Mouse (Mus musculus): ENCODE measurements around the gene Ephb2. TPM values are rescaled to one million over a fixed set of nuclear protein-coding genes. Genes with fewer than 3 reads are reported as not detected.

Ephb2 gene
- polyA plus RNA-seq, 1 experiment from 2014 or later: 0.07 TPM

DNA sequence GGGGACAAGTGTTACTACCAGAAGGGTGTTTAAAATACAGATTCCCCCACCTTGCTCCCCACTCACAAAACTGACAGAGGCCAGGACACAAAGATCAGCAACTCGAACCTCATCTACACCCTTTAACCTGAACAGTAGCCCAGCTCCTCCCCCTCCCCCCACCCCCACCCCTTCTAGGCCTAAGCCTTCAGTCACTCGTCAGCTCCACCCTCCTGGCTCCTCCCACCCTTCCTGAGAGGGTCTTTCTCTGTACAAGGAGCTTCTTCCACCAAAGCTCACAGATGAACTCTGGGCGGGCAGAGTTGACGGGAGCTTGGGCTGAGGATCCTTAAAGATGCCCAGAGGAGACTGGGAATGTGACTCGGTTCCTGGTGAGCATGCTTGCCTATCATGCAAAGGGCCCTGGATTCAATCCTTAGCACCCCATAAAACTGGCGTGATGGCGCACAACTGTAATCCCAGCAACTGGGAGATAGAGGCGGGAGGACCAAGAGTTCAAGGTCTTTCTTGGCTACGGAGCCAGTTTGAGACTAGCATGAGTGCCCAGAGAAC lies 5.4 kb downstream of the Ephb2 start:
- H3K36me3 ChIP-seq (ENCODE audit: inconsistent target): no peaks in the 10 kb centered on the region
- WGBS (ENCODE audit: missing documents): 93% methylated on average over 9 of the region's 9 CpGs
- H3K27ac ChIP-seq: no peak overlapping the region
- H3K79me2 ChIP-seq (ENCODE audit: inconsistent target): no peaks in the 10 kb centered on the region
- no peak overlapping the region for H3K4me3 ChIP-seq (ENCODE audit: inconsistent target)

DNA sequence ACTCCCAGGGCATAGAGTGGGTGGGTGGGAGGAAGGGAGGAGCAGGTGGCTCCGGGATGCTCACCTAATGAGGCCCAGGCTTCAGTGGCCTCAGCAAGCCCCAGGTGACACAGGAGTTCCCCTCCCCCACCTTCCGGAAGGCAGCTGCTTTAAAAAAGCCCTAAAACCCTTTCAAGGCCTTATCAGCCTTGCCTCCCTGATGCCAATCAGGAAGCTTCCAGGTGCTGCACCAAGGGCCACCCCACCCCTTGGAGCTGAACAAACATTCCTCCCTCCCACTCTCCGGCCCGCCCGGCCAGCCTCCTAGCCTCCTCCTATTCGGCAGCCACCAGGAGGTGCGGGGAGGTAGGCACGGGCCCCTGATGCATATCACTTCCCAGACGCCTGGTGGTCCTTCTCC lies 6.0 kb downstream of the Ephb2 start:
- 76% methylated on average over 9 of the region's 9 CpGs for WGBS (ENCODE audit: missing documents)
- Histone ChIP-seq H3K4me3 (ENCODE audit: inconsistent target) (no peak overlapping the region), H3K27ac (no peak overlapping the region), H3K36me3 (ENCODE audit: inconsistent target) (no peaks in the 10 kb centered on the region), H3K79me2 (ENCODE audit: inconsistent target) (no peaks in the 10 kb centered on the region)

DNA sequence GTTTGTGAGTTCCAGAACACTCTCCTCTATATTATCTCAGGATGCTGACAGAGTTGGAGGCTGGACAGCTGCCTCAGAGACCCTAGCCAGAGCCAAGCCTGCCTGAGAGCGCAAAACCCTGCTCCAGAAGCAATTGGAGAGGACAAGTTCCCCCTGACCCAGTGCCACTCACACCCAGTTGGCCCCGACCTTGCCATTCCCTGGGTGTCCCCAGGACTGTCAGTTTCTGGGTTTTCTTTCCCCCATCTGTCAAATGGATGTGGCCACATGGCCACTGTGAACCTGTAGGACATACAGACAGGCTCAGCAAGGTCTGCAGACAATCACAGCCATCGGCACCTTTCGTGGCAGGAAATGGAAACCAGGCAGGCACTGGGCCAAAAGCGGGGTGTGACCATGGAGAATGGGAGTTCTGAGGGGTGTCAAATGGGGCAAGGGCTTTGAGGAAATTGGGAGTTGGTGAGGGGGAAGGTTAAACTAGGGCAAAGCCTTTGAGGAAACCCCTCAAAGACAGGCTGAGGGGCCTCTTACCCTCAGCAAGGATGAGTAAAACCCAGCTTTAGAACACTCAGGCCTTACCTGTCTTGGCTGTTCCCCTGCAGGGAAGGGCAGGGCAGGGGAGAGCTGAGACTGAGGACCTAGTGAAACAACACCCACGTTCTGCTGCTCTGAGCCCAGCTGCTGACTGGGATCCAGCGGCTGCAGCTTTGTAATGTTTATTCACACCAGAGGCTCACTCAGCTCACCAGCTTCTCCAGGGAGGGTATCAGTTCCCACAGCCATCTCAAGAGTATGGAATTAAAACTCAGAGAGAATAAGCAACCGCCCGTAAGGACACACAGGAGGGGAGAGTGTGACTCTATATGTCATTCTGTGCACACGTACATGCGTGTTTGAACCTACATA lies 6.9 kb downstream of the Ephb2 start:
- 67% methylated on average over 11 of the region's 11 CpGs for WGBS (ENCODE audit: missing documents)
- Histone ChIP-seq H3K27ac (no peak overlapping the region), H3K4me3 (ENCODE audit: inconsistent target) (no peak overlapping the region), H3K36me3 (ENCODE audit: inconsistent target) (no peaks in the 10 kb centered on the region), H3K79me2 (ENCODE audit: inconsistent target) (no peaks in the 10 kb centered on the region)

DNA sequence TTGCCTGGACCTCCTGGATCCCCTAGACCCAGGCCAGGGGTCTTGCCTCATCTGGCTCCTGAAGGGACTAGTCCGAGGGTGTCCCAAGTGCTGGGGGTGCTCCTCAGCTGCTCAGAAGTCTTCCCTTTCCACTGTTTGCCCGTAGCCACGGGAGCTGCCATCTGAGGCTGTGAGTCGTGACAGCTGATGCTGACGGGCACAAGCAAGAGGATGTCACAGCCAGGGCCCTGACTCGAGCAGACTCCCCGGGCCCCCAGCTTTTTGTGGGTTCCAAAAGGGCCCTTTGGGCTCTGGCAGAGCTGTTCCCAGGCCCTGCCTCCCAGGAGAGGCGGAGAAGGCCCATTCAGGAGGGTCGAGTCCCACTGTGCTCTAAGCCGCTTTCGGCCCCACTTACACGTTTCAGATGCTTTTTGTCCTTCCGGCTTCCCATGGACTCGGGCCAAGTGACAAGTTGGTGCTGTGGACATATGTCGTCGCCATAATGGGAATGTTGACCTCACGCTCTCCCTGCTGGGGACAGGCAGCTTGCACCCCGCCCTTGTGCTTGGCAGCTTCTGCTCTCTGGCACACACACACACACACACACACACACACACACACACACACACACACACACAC lies 10.7 kb downstream of the Ephb2 start:
- 85% methylated on average over 15 of the region's 18 CpGs for WGBS (ENCODE audit: missing documents)
- no peak overlapping the region for H3K27ac ChIP-seq
- no peaks in the 10 kb centered on the region for H3K36me3 ChIP-seq (ENCODE audit: inconsistent target)
- no peaks in the 10 kb centered on the region for H3K79me2 ChIP-seq (ENCODE audit: inconsistent target)
- H3K4me3 ChIP-seq (ENCODE audit: inconsistent target): no peak overlapping the region

DNA sequence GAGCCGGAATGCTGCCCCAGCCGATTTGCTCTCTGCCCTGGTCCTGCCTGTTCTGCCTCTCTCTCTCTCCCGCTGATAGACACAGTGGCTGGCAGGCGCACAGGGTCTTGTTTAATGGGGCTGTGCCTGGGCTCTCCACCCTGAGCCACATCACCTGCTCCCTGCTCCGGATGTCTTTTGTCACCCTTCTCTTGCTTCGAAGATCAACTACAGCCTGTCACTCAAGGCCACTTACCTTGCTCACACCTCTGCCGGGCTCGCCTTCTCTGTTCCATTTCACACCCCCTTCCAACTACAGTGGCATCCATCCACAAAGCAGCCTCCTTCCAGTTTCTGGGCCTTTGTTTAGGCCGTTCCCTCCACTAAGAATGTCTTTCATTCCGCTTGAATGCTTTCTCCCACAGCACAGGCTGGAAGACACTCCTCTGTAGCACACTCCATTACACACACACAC lies 15.7 kb downstream of the Ephb2 start:
- 88% methylated on average over 10 of the region's 10 CpGs for WGBS (ENCODE audit: missing documents)
- Histone ChIP-seq H3K4me3 (ENCODE audit: inconsistent target) (no peak overlapping the region), H3K79me2 (ENCODE audit: inconsistent target) (no peaks in the 10 kb centered on the region), H3K36me3 (ENCODE audit: inconsistent target) (no peaks in the 10 kb centered on the region), H3K27ac (no peak overlapping the region)

DNA sequence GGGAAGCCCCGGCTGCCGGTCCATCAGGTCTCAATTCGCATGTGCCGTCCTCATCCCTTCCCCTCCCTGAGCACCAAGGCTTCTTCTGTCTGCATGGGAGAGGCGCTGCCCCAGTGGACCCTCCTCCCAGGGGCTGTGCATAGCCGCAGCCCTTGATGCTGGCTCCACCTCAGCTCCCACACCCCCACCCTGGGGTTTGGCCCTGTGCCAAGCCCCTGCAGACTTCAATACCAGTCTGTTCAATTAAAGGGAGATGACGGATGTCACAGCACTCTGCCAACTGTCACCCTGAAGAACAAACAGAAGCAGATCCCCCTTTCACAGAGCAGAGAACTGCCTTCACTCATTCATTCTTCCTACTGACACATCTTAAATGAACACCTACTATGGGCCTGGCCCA lies 19.1 kb downstream of the Ephb2 start:
- Histone ChIP-seq H3K79me2 (ENCODE audit: inconsistent target) (no peaks in the 10 kb centered on the region), H3K27ac (no peak overlapping the region), H3K4me3 (ENCODE audit: inconsistent target) (no peak overlapping the region), H3K36me3 (ENCODE audit: inconsistent target) (no peaks in the 10 kb centered on the region)
- 58% methylated on average over 7 of the region's 7 CpGs for WGBS (ENCODE audit: missing documents)

DNA sequence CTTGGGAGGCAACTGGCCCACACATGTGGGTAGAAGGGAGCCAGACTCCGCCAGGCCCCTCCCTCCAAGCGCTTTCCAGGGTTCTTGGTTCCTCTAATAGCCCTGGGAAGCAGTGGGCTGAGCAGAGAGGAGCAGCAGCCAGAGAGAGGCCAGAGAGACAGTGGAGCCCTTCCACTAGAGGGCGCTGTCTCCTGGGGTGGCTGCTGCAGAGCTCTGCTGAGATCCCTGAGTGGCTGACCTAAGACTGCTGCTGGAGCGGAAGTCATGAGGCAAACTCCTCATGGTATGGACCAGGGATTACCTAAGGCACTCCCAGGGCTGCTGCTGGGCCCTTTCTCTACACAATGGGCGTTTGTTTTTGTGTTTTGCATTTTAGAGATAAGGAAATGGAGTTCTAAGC lies 20.4 kb downstream of the Ephb2 start:
- no peak overlapping the region for H3K27ac ChIP-seq
- H3K79me2 ChIP-seq (ENCODE audit: inconsistent target): no peaks in the 10 kb centered on the region
- H3K4me3 ChIP-seq (ENCODE audit: inconsistent target): no peak overlapping the region
- no peaks in the 10 kb centered on the region for H3K36me3 ChIP-seq (ENCODE audit: inconsistent target)
- 54% methylated on average over 5 of the region's 5 CpGs for WGBS (ENCODE audit: missing documents)

DNA sequence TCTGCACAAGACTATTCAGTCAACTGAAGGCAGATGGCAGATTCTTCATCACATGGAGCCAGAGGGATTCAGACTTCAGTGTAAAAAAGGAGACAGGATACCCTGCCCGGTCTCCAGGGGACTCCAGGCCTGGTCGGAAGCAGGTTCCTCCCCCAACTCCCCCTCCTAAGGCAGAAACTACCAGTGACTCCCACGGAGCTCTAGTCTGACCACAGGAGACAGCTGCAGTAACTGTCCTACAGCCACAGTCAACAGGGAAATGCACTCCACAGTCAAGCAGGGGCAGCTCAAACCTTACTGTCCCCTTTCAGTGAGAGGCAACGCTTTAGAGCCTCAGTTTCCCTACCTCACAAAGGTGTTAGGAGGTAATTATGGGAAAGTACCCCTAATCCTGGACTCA lies 23.2 kb downstream of the Ephb2 start:
- H3K36me3 ChIP-seq (ENCODE audit: inconsistent target): no peaks in the 10 kb centered on the region
- no peaks in the 10 kb centered on the region for H3K79me2 ChIP-seq (ENCODE audit: inconsistent target)
- H3K27ac ChIP-seq: no peak overlapping the region
- WGBS (ENCODE audit: missing documents): 11% methylated on average over 4 of the region's 4 CpGs
- H3K4me3 ChIP-seq (ENCODE audit: inconsistent target): no peak overlapping the region

DNA sequence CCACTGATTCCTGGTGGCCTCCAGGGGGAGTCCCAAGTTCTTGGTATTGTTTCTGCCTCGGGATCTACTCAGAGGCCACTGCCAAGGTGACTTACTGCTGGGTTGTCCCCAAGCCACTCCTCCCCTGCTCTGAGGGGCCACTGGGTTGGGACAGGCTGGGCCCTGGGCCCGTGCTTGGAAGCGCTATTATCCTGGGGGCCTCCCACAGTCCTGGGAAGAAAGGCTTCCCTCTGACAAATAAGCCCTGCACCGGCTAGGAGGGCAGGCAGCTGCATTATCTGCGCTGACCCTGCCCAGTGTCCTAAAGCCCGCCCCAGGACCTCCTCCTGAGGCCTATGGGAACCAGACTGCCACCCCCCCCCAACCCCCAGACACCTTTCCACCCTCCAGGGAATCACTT lies 24.2 kb downstream of the Ephb2 start:
- Histone ChIP-seq H3K79me2 (ENCODE audit: inconsistent target) (no peaks in the 10 kb centered on the region), H3K27ac (no peak overlapping the region), H3K4me3 (ENCODE audit: inconsistent target) (no peak overlapping the region), H3K36me3 (ENCODE audit: inconsistent target) (no peaks in the 10 kb centered on the region)
- WGBS (ENCODE audit: missing documents): 90% methylated on average over 6 of the region's 6 CpGs

DNA sequence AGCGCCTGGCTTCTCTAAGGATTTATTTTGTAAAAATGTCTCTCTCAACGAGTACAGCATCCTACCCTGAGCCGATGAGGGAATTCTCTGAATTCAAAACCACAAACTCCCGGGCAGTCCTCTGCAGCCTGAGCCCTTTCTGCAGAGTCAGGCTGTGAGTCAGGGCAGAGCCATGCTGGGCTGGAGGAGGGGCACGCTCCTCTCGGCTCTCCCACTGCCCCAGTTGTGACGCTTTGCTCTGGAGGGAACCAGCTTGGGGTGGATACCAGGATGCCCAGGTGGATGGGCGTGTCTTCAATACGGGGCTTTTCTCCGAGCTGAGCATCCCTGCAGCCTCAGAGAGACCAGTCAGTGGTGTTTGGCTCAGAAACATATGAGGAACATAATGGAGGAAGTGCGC lies 27.3 kb downstream of the Ephb2 start:
- H3K27ac ChIP-seq: 0 out of 2 replicates have a peak overlapping the region, but pooled peaks have one; percentile 13
- WGBS (ENCODE audit: missing documents): 13% methylated on average over 11 of the region's 11 CpGs
- no peaks in the 10 kb centered on the region for H3K36me3 ChIP-seq (ENCODE audit: inconsistent target)
- H3K4me3 ChIP-seq (ENCODE audit: inconsistent target): no peak overlapping the region
- no peaks in the 10 kb centered on the region for H3K79me2 ChIP-seq (ENCODE audit: inconsistent target)

DNA sequence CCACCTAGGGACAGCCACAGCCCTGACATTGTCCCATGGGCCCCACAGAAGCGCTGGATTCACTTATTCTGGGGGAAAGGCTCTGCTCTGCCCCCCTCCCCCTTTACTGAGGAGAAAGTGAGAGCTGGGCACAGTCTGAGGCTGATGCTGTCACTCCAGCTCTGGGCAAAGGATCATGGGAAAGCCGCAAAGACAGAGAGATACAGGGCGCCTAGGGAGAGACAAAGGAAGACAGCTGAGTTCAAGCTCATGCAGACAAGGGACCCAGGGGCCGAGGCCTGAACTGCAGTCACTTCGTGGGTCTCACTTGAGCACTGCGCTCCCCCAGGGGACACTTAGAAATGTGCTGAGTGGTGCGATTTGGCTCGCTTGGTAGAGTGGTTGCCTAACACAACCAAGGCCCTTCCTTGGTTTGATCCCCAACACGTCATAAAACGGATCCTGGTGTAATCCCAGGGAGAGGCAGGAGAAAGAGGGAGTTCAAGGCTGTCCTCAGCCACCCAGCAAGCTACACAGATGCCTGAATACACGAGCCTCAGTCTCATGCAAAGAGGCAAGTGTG lies 28.3 kb downstream of the Ephb2 start:
- WGBS (ENCODE audit: missing documents): 92% methylated on average over 11 of the region's 11 CpGs
- Histone ChIP-seq H3K27ac (no peak overlapping the region), H3K4me3 (ENCODE audit: inconsistent target) (no peak overlapping the region), H3K79me2 (ENCODE audit: inconsistent target) (no peaks in the 10 kb centered on the region), H3K36me3 (ENCODE audit: inconsistent target) (no peaks in the 10 kb centered on the region)

DNA sequence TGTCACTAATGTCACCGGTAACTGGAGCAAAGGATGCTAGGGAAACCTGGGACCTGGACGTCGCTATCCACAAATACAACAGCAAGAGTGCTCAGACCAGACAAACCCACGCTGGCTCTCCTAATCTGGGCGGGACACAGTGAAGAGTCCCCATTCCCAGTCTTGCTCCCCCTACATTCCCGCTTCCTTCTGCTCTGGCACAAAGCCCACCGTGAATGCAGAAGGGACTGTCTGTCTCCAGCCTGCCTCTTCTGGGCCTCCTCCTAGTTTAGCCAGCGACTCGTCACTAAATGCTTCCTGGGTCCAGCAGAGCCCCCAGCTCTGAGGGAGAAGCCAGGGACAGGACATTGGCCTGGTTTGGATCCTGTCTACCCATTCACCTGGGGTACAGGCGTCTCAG lies 29.5 kb downstream of the Ephb2 start:
- no peak overlapping the region for H3K27ac ChIP-seq
- WGBS (ENCODE audit: missing documents): 95% methylated on average over 10 of the region's 10 CpGs
- H3K79me2 ChIP-seq (ENCODE audit: inconsistent target): no peaks in the 10 kb centered on the region
- H3K36me3 ChIP-seq (ENCODE audit: inconsistent target): no peaks in the 10 kb centered on the region
- H3K4me3 ChIP-seq (ENCODE audit: inconsistent target): no peak overlapping the region

DNA sequence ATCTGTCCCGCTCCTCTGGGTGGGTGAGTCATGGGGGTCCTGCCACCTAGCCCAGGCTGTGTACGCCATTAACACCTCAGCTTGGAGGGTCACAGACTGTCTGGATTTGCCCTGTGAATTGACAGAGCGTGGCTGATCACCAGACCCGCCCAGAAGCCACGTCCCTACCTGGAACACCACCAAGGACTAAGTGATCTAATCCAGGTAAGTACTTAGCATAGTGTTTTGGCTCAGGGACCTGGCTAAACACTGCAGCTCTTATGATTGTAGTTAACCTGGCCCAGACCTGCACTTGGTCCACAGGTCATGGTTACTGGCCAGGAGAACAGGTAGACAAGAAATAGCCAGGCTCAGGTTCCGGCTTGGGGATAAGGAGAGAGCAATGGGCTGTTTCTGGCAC lies 31.4 kb downstream of the Ephb2 start:
- no peak overlapping the region for H3K27ac ChIP-seq
- 98% methylated on average over 6 of the region's 6 CpGs for WGBS (ENCODE audit: missing documents)

DNA sequence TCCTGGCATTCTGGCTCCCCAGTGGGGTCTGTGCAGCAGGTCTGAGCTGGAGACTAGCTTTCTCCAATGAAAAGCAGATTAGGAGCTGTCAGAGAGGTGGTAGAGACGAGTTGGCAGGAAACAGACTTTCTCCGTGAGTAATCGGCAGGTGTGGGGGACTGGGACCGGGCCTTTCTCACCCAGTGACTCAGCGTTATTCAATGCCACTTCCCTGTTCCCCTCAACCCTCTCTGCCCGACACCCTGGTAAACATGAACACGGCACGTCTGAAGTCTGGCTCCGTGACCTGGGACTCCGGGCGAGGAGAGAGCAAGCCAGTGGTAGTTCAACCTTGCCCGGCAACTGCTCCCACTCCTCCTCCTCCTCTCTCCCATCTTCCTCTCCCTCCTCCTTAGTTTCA lies 33.3 kb downstream of the Ephb2 start:
- WGBS (ENCODE audit: missing documents): 16% methylated on average over 11 of the region's 12 CpGs
- Histone ChIP-seq H3K27ac (no peak overlapping the region), H3K79me2 (ENCODE audit: inconsistent target) (no peaks in the 10 kb centered on the region), H3K36me3 (ENCODE audit: inconsistent target) (no peaks in the 10 kb centered on the region), H3K4me3 (ENCODE audit: inconsistent target) (no peak overlapping the region)

More for the DNA sequence above, 31.4 kb downstream of the Ephb2 start:
- Histone ChIP-seq H3K79me2 (ENCODE audit: inconsistent target) (no peaks in the 10 kb centered on the region), H3K4me3 (ENCODE audit: inconsistent target) (no peak overlapping the region), H3K36me3 (ENCODE audit: inconsistent target) (no peaks in the 10 kb centered on the region)

DNA sequence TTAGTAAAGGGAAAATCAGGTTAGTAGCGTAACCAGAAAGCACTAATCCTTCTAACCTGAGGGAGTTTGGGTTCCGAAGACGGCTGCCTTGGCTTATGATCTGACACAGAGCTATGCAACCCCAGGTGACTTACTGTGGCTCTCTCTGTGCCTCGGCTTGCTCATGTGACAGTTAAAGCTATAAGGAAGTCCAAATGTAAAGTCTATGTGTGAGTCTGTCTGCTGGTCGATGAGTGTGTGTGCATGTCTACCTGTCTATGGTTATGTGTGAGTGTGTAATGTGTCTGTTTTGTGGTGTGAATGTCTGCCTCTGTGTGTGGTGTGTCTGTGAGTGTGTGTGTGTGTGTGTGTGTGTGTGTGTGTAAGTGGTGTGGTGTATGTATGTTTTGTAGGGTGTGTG lies 33.8 kb downstream of the Ephb2 start:
- Histone ChIP-seq H3K27ac (no peak overlapping the region), H3K4me3 (ENCODE audit: inconsistent target) (no peak overlapping the region), H3K79me2 (ENCODE audit: inconsistent target) (no peaks in the 10 kb centered on the region), H3K36me3 (ENCODE audit: inconsistent target) (no peaks in the 10 kb centered on the region)
- WGBS (ENCODE audit: missing documents): 64% methylated on average over 5 of the region's 5 CpGs
